Comparison of ENCODE assay signal across 17 mouse cellular contexts in genomic region chr11:117017462-117017861, GRCm38 (mm10).
A peak's percentile ranks its signal among the peaks of the same experiment; 100 is the strongest.
DNase-seq lines count a peak whose midpoint lies in the region; ATAC-seq and TF ChIP-seq lines count a peak whose summit lies in the region.
"Had no signal": no experiment of that assay in that cellular context is flagged by ENCODE, and none has a peak within 500 bp of the region (broad histone marks: within the 10 kb centered on the region; RNA-seq: fewer than 3 reads in every experiment).

No protein-coding gene starts in this region.

- no peak for TF ChIP-seq CTCF in hindbrain, postnatal 0 days (IDR thresholded peaks at IDR 0.05; ENCODE audit: low read depth)
- TF ChIP-seq CTCF in midbrain, postnatal 0 days (IDR thresholded peaks at IDR 0.05): no peak
- no peak for TF ChIP-seq CTCF in olfactory bulb, adult 2 months (IDR thresholded peaks at IDR 0.05; ENCODE audit: insufficient read depth, low read depth, low read length)

- H3K9ac ChIP-seq in forebrain, embryonic 11.5 days (ENCODE audit: low read length): no peak overlapping the region
- H3K9ac ChIP-seq in forebrain, embryonic 13.5 days: no peak overlapping the region
- H3K9ac ChIP-seq in hindbrain, postnatal 0 days (replicated peaks; ENCODE audit: low read length): no peak overlapping the region
- no peak overlapping the region for H3K9ac ChIP-seq in hindbrain, embryonic 14.5 days
- H3K9ac ChIP-seq in midbrain, postnatal 0 days (replicated peaks; ENCODE audit: low read length, poor library complexity, severe bottlenecking): no peak overlapping the region
- no peak overlapping the region for H3K9ac ChIP-seq in midbrain, embryonic 13.5 days (replicated peaks)
- H3K9ac ChIP-seq: forebrain, embryonic 15.5 days; limb, embryonic 12.5 days; liver, embryonic 13.5 days had no signal

- H3K9me3 ChIP-seq in forebrain, embryonic 11.5 days (ENCODE audit: control insufficient read depth, low read length): no peaks in the 10 kb centered on the region
- peaks cover 5% of the 10 kb centered on the region; the same call in 1 of the 2 replicates for H3K9me3 ChIP-seq in forebrain, embryonic 13.5 days (replicated peaks)
- H3K9me3 ChIP-seq in hindbrain, postnatal 0 days (ENCODE audit: low read length): no peaks in the 10 kb centered on the region
- H3K9me3 ChIP-seq in hindbrain, embryonic 14.5 days (ENCODE audit: control insufficient read depth, low read length): 0 out of 2 replicates have a peak, but pooled peaks cover 5% of the 10 kb centered on the region
- H3K9me3 ChIP-seq in midbrain, postnatal 0 days (ENCODE audit: low read length): no peaks in the 10 kb centered on the region
- no peaks in the 10 kb centered on the region for H3K9me3 ChIP-seq in midbrain, embryonic 13.5 days
- H3K9me3 ChIP-seq: forebrain, embryonic 15.5 days; G1E had no signal

- DNase-seq in forebrain, embryonic 11.5 days (ENCODE audit: low spot score): peak; percentile 42
- DNase-seq in hindbrain, postnatal 0 days (ENCODE audit: low spot score): peak; percentile 43
- no peak for DNase-seq in hindbrain, embryonic 14.5 days (ENCODE audit: low spot score)
- peak; percentile 57 for DNase-seq in midbrain, postnatal 0 days (ENCODE audit: low spot score)
- no peak for DNase-seq in urinary bladder, postnatal 36 days (ENCODE audit: low spot score in 2 of 2)
- DNase-seq: cerebellum, postnatal 10 days; heart, adult 18-20 months; kidney, adult 2 months; kidney, postnatal 36 days; liver, embryonic 13.5 days; thymus, postnatal 25 days had no signal

- no peak overlapping the region for H3K4me3 ChIP-seq in forebrain, embryonic 11.5 days (ENCODE audit: low read depth, low read length)
- no peak overlapping the region for H3K4me3 ChIP-seq in forebrain, embryonic 13.5 days
- H3K4me3 ChIP-seq in hindbrain, postnatal 0 days (ENCODE audit: low read length): no peak overlapping the region
- H3K4me3 ChIP-seq in hindbrain, embryonic 14.5 days (replicated peaks; ENCODE audit: low read length): no peak overlapping the region
- no peak overlapping the region for H3K4me3 ChIP-seq in midbrain, postnatal 0 days (ENCODE audit: low read depth, low read length)
- no peak overlapping the region for H3K4me3 ChIP-seq in midbrain, embryonic 13.5 days (replicated peaks)
- no peak overlapping the region for H3K4me3 ChIP-seq in olfactory bulb, adult 2 months (ENCODE audit: insufficient read depth, low read depth, low read length)
- H3K4me3 ChIP-seq: forebrain, embryonic 15.5 days; limb, embryonic 12.5 days; liver, embryonic 13.5 days had no signal

- no peak for ATAC-seq in forebrain, embryonic 11.5 days (replicated peaks; ENCODE audit: low FRiP score)
- ATAC-seq in forebrain, embryonic 13.5 days: no peak
- no peak for ATAC-seq in hindbrain, postnatal 0 days
- ATAC-seq in hindbrain, embryonic 14.5 days (ENCODE audit: low FRiP score): no peak
- ATAC-seq in midbrain, postnatal 0 days (ENCODE audit: low FRiP score): no peak
- ATAC-seq in midbrain, embryonic 13.5 days: no peak

- TF ChIP-seq POLR2A in olfactory bulb, adult 2 months (IDR thresholded peaks at IDR 0.05; ENCODE audit: insufficient read depth, low read depth, low read length): no peak

- no peak overlapping the region for H3K27ac ChIP-seq in forebrain, embryonic 11.5 days (ENCODE audit: low read depth, low read length)
- H3K27ac ChIP-seq in forebrain, embryonic 13.5 days: no peak overlapping the region
- H3K27ac ChIP-seq in hindbrain, postnatal 0 days: peak overlapping the region; percentile 64; the same call in 1 of the 2 replicates
- no peak overlapping the region for H3K27ac ChIP-seq in hindbrain, embryonic 14.5 days
- no peak overlapping the region for H3K27ac ChIP-seq in midbrain, postnatal 0 days (ENCODE audit: low read depth, low read length)
- no peak overlapping the region for H3K27ac ChIP-seq in midbrain, embryonic 13.5 days
- peak overlapping the region; percentile 65 for H3K27ac ChIP-seq in olfactory bulb, adult 2 months (ENCODE audit: insufficient read depth, low read depth, low read length)
- H3K27ac ChIP-seq: forebrain, embryonic 15.5 days; limb, embryonic 12.5 days; liver, embryonic 13.5 days had no signal

- no peaks in the 10 kb centered on the region for H3K27me3 ChIP-seq in forebrain, embryonic 11.5 days (ENCODE audit: control insufficient read depth, insufficient read depth, low read length)
- 0 out of 2 replicates have a peak, but pooled peaks cover 4% of the 10 kb centered on the region for H3K27me3 ChIP-seq in forebrain, embryonic 13.5 days
- no peaks in the 10 kb centered on the region for H3K27me3 ChIP-seq in hindbrain, postnatal 0 days (ENCODE audit: insufficient read depth, low read length)
- H3K27me3 ChIP-seq in hindbrain, embryonic 14.5 days (ENCODE audit: control insufficient read depth, insufficient read depth, low read length): no peaks in the 10 kb centered on the region
- no peaks in the 10 kb centered on the region for H3K27me3 ChIP-seq in midbrain, postnatal 0 days (ENCODE audit: insufficient read depth, low read length)
- H3K27me3 ChIP-seq in midbrain, embryonic 13.5 days: 0 out of 2 replicates have a peak, but pooled peaks cover 3% of the 10 kb centered on the region
- H3K27me3 ChIP-seq: forebrain, embryonic 15.5 days had no signal

- H3K4me1 ChIP-seq in forebrain, embryonic 11.5 days (replicated peaks; ENCODE audit: control insufficient read depth, insufficient read depth, low read length): no peaks in the 10 kb centered on the region
- H3K4me1 ChIP-seq in forebrain, embryonic 13.5 days: peaks cover 13% of the 10 kb centered on the region
- H3K4me1 ChIP-seq in hindbrain, postnatal 0 days (ENCODE audit: insufficient read depth, low read length): peaks cover 13% of the 10 kb centered on the region
- H3K4me1 ChIP-seq in hindbrain, embryonic 14.5 days (replicated peaks; ENCODE audit: control insufficient read depth, insufficient read depth, low read length): peaks cover 17% of the 10 kb centered on the region
- H3K4me1 ChIP-seq in midbrain, postnatal 0 days (ENCODE audit: insufficient read depth, low read length): peaks cover 11% of the 10 kb centered on the region
- H3K4me1 ChIP-seq in midbrain, embryonic 13.5 days (replicated peaks): peaks cover 23% of the 10 kb centered on the region
- peaks cover 23% of the 10 kb centered on the region for H3K4me1 ChIP-seq in olfactory bulb, adult 2 months (ENCODE audit: control insufficient read depth, insufficient read depth, low read length)

- no peak overlapping the region for H3K4me2 ChIP-seq in forebrain, embryonic 11.5 days (ENCODE audit: low read depth, low read length, severe bottlenecking)
- no peak overlapping the region for H3K4me2 ChIP-seq in forebrain, embryonic 13.5 days
- no peak overlapping the region for H3K4me2 ChIP-seq in hindbrain, postnatal 0 days (ENCODE audit: low read depth, low read length)
- H3K4me2 ChIP-seq in hindbrain, embryonic 14.5 days (replicated peaks): no peak overlapping the region
- H3K4me2 ChIP-seq in midbrain, postnatal 0 days (ENCODE audit: low read depth, low read length, poor library complexity, severe bottlenecking): no peak overlapping the region
- H3K4me2 ChIP-seq in midbrain, embryonic 13.5 days (replicated peaks): no peak overlapping the region

- no peaks in the 10 kb centered on the region for H3K36me3 ChIP-seq in forebrain, embryonic 11.5 days (ENCODE audit: control insufficient read depth, insufficient read depth, low read length)
- H3K36me3 ChIP-seq in forebrain, embryonic 13.5 days (ENCODE audit: poor library complexity, severe bottlenecking): no peaks in the 10 kb centered on the region
- H3K36me3 ChIP-seq in hindbrain, postnatal 0 days (ENCODE audit: insufficient read depth, low read length): no peaks in the 10 kb centered on the region
- no peaks in the 10 kb centered on the region for H3K36me3 ChIP-seq in hindbrain, embryonic 14.5 days (replicated peaks; ENCODE audit: control insufficient read depth, insufficient read depth)
- H3K36me3 ChIP-seq in midbrain, postnatal 0 days (ENCODE audit: insufficient read depth, low read length): no peaks in the 10 kb centered on the region
- no peaks in the 10 kb centered on the region for H3K36me3 ChIP-seq in midbrain, embryonic 13.5 days
- H3K36me3 ChIP-seq: forebrain, embryonic 15.5 days; G1E; limb, embryonic 12.5 days; liver, embryonic 13.5 days had no signal

- 45% methylated on average over 4 of the region's 4 CpGs for WGBS in forebrain, embryonic 11.5 days
- WGBS in forebrain, embryonic 13.5 days: 27% methylated on average over 4 of the region's 4 CpGs
- 20% methylated on average over 4 of the region's 4 CpGs for WGBS in hindbrain, postnatal 0 days
- 23% methylated on average over 4 of the region's 4 CpGs for WGBS in hindbrain, embryonic 14.5 days
- 20% methylated on average over 4 of the region's 4 CpGs for WGBS in midbrain, postnatal 0 days
- 19% methylated on average over 4 of the region's 4 CpGs for WGBS in midbrain, embryonic 13.5 days
- 27% methylated on average over 4 of the region's 4 CpGs for WGBS in olfactory bulb, adult 2 months

Comparison
In these comparisons a context has a peak if more than half of its experiments do, and no peak if none do; other contexts are left out.
1. DNase-seq: peak in forebrain, embryonic 11.5 days (single experiment), hindbrain, postnatal 0 days (single experiment) and midbrain, postnatal 0 days (single experiment); none in hindbrain, embryonic 14.5 days (single experiment) and urinary bladder, postnatal 36 days (0 of 2).
2. H3K27ac ChIP-seq: peak in hindbrain, postnatal 0 days (single experiment) and olfactory bulb, adult 2 months (single experiment); none in forebrain, embryonic 11.5 days (single experiment), forebrain, embryonic 13.5 days (single experiment), hindbrain, embryonic 14.5 days (single experiment), midbrain, postnatal 0 days (single experiment) and midbrain, embryonic 13.5 days (single experiment).